In genomic region chr9:114560141-114560540, GRCm38 (mm10) we compare ENCODE assay signal across 14 mouse cellular contexts. TPM values are rescaled to one million over a fixed set of nuclear protein-coding genes. Genes with fewer than 3 reads are reported as not detected.
DNase-seq lines count a peak whose midpoint lies in the region; ATAC-seq and TF ChIP-seq lines count a peak whose summit lies in the region.
"Had no signal": no experiment of that assay in that cellular context is flagged by ENCODE, and none has a peak within 500 bp of the region (broad histone marks: within the 10 kb centered on the region; RNA-seq: fewer than 3 reads in every experiment).

No protein-coding gene starts in this region.

- no peaks in the 10 kb centered on the region for H3K9me3 ChIP-seq in forebrain, embryonic 11.5 days (ENCODE audit: control insufficient read depth, low read length)
- H3K9me3 ChIP-seq in forebrain, embryonic 15.5 days, result no peaks in the 10 kb centered on the region
- no peaks in the 10 kb centered on the region for H3K9me3 ChIP-seq in lung, embryonic 15.5 days
- no peaks in the 10 kb centered on the region for H3K9me3 ChIP-seq in lung, postnatal 0 days (ENCODE audit: low read length)
- H3K9me3 ChIP-seq in intestine, embryonic 16.5 days (ENCODE audit: control insufficient read depth, low read length), result no peaks in the 10 kb centered on the region
- H3K9me3 ChIP-seq in neural tube, embryonic 15.5 days (replicated peaks), result no peaks in the 10 kb centered on the region
- H3K9me3 ChIP-seq: heart, embryonic 15.5 days had no signal

- peaks cover 11% of the 10 kb centered on the region for H3K27me3 ChIP-seq in forebrain, embryonic 11.5 days (ENCODE audit: control insufficient read depth, insufficient read depth, low read length)
- H3K27me3 ChIP-seq in forebrain, embryonic 15.5 days, result peaks cover 79% of the 10 kb centered on the region
- H3K27me3 ChIP-seq in lung, embryonic 15.5 days, result peaks cover 13% of the 10 kb centered on the region
- peaks cover 15% of the 10 kb centered on the region; the same call in 1 of the 2 replicates for H3K27me3 ChIP-seq in lung, postnatal 0 days (replicated peaks; ENCODE audit: insufficient read depth, low read length)
- peaks cover 35% of the 10 kb centered on the region for H3K27me3 ChIP-seq in intestine, embryonic 16.5 days (replicated peaks; ENCODE audit: control insufficient read depth, insufficient read depth, low read length)
- peaks cover 57% of the 10 kb centered on the region for H3K27me3 ChIP-seq in neural tube, embryonic 15.5 days (replicated peaks)

- no peak for TF ChIP-seq CTCF in lung, postnatal 0 days (IDR thresholded peaks at IDR 0.05)

- WGBS in forebrain, embryonic 11.5 days, result 11% methylated on average over 7 of the region's 7 CpGs
- 13% methylated on average over 7 of the region's 7 CpGs for WGBS in forebrain, embryonic 15.5 days
- 22% methylated on average over 7 of the region's 7 CpGs for WGBS in lung, embryonic 15.5 days
- WGBS in lung, postnatal 0 days, result 27% methylated on average over 7 of the region's 7 CpGs
- 18% methylated on average over 7 of the region's 7 CpGs for WGBS in intestine, embryonic 16.5 days
- 11% methylated on average over 7 of the region's 7 CpGs for WGBS in neural tube, embryonic 15.5 days

- no peak for ATAC-seq in forebrain, embryonic 11.5 days (replicated peaks; ENCODE audit: low FRiP score)
- no peak for ATAC-seq in forebrain, embryonic 15.5 days (replicated peaks)
- ATAC-seq in lung, embryonic 15.5 days (ENCODE audit: borderline replicate concordance, extremely low read depth, low FRiP score, low TSS enrichment), result no peak
- ATAC-seq in lung, postnatal 0 days, result no peak
- ATAC-seq in intestine, embryonic 16.5 days, result no peak
- no peak for ATAC-seq in neural tube, embryonic 15.5 days (ENCODE audit: low FRiP score)

- no peak for TF ChIP-seq EP300 in lung, postnatal 0 days (IDR thresholded peaks at IDR 0.05)

- no peak overlapping the region for H3K27ac ChIP-seq in forebrain, embryonic 11.5 days (ENCODE audit: low read depth, low read length)
- H3K27ac ChIP-seq in forebrain, embryonic 15.5 days (replicated peaks), result no peak overlapping the region
- no peak overlapping the region for H3K27ac ChIP-seq in lung, embryonic 15.5 days
- H3K27ac ChIP-seq in lung, postnatal 0 days (ENCODE audit: low read length), result no peak overlapping the region
- no peak overlapping the region; the same call in 1 of the 2 replicates for H3K27ac ChIP-seq in intestine, embryonic 16.5 days (ENCODE audit: low read length)
- H3K27ac ChIP-seq in neural tube, embryonic 15.5 days (replicated peaks), result no peak overlapping the region
- H3K27ac ChIP-seq: heart, embryonic 15.5 days; kidney, postnatal 0 days had no signal

- DNase-seq in forebrain, embryonic 11.5 days (ENCODE audit: low spot score), result no peak
- DNase-seq in lung, postnatal 0 days (ENCODE audit: low spot score), result no peak
- DNase-seq in left cerebral cortex, adult 11 months (ENCODE audit: low spot score), result no peak
- DNase-seq in cerebellum, postnatal 4 days (ENCODE audit: low spot score in 2 of 2), result no peak
- DNase-seq: adrenal gland, postnatal 10 days; thymus, postnatal 36 days had no signal

- peak overlapping the region; percentile 92 for H3K4me2 ChIP-seq in forebrain, embryonic 11.5 days (ENCODE audit: low read depth, low read length, severe bottlenecking)
- no peak overlapping the region for H3K4me2 ChIP-seq in forebrain, embryonic 15.5 days (replicated peaks)
- H3K4me2 ChIP-seq in lung, embryonic 15.5 days, result peak overlapping the region; percentile 96
- H3K4me2 ChIP-seq in lung, postnatal 0 days (replicated peaks; ENCODE audit: low read depth, low read length), result no peak overlapping the region
- peak overlapping the region; percentile 83 for H3K4me2 ChIP-seq in intestine, embryonic 16.5 days (ENCODE audit: low read depth, low read length)
- peak overlapping the region; percentile 94; the same call in 1 of the 2 replicates for H3K4me2 ChIP-seq in neural tube, embryonic 15.5 days

- H3K9ac ChIP-seq in forebrain, embryonic 11.5 days (ENCODE audit: low read length), result no peak overlapping the region; the same call in none of the 2 replicates
- no peak overlapping the region for H3K9ac ChIP-seq in forebrain, embryonic 15.5 days (replicated peaks)
- peak overlapping the region; percentile 75; the same call in 1 of the 2 replicates for H3K9ac ChIP-seq in lung, embryonic 15.5 days
- no peak overlapping the region for H3K9ac ChIP-seq in lung, postnatal 0 days (replicated peaks; ENCODE audit: low read depth)
- H3K9ac ChIP-seq in intestine, embryonic 16.5 days (ENCODE audit: low read depth, low read length), result peak overlapping the region; percentile 90
- no peak overlapping the region for H3K9ac ChIP-seq in neural tube, embryonic 15.5 days (replicated peaks)
- H3K9ac ChIP-seq: heart, embryonic 15.5 days had no signal

- no peaks in the 10 kb centered on the region for H3K36me3 ChIP-seq in forebrain, embryonic 11.5 days (ENCODE audit: control insufficient read depth, insufficient read depth, low read length)
- H3K36me3 ChIP-seq in forebrain, embryonic 15.5 days, result no peaks in the 10 kb centered on the region
- no peaks in the 10 kb centered on the region for H3K36me3 ChIP-seq in lung, embryonic 15.5 days
- H3K36me3 ChIP-seq in lung, postnatal 0 days (ENCODE audit: insufficient read depth, low read length), result no peaks in the 10 kb centered on the region
- H3K36me3 ChIP-seq in intestine, embryonic 16.5 days (ENCODE audit: control insufficient read depth, insufficient read depth, low read length), result no peaks in the 10 kb centered on the region
- no peaks in the 10 kb centered on the region for H3K36me3 ChIP-seq in neural tube, embryonic 15.5 days
- H3K36me3 ChIP-seq: heart, embryonic 15.5 days had no signal

- H3K4me1 ChIP-seq in forebrain, embryonic 11.5 days (replicated peaks; ENCODE audit: control insufficient read depth, insufficient read depth, low read length), result peaks cover 9% of the 10 kb centered on the region
- H3K4me1 ChIP-seq in forebrain, embryonic 15.5 days, result peaks cover 33% of the 10 kb centered on the region
- peaks cover 47% of the 10 kb centered on the region for H3K4me1 ChIP-seq in lung, embryonic 15.5 days
- peaks cover 5% of the 10 kb centered on the region; the same call in 1 of the 2 replicates for H3K4me1 ChIP-seq in lung, postnatal 0 days (ENCODE audit: insufficient read depth, low read depth, low read length)
- H3K4me1 ChIP-seq in intestine, embryonic 16.5 days (ENCODE audit: control insufficient read depth, insufficient read depth, low read length), result peaks cover 10% of the 10 kb centered on the region
- H3K4me1 ChIP-seq in neural tube, embryonic 15.5 days, result peaks cover 43% of the 10 kb centered on the region

- peak overlapping the region; percentile 71 for H3K4me3 ChIP-seq in forebrain, embryonic 11.5 days (ENCODE audit: low read depth, low read length)
- no peak overlapping the region for H3K4me3 ChIP-seq in forebrain, embryonic 15.5 days
- H3K4me3 ChIP-seq in lung, embryonic 15.5 days, result peak overlapping the region; percentile 70
- H3K4me3 ChIP-seq in lung, postnatal 0 days (ENCODE audit: low read depth, low read length), result no peak overlapping the region
- H3K4me3 ChIP-seq in intestine, embryonic 16.5 days (ENCODE audit: low read length), result peak overlapping the region; percentile 69
- H3K4me3 ChIP-seq in neural tube, embryonic 15.5 days (replicated peaks), result 0 out of 2 replicates have a peak overlapping the region, but pooled peaks have one; percentile 67

RNA-seq across cellular contexts. Expression of gene Trim71, which starts 4.0 kb away (rescaled TPM):
- polyA plus RNA-seq in forebrain, embryonic 11.5 days (2014; fragmentation: Nextera tagmentation; extraction: Ambion mirVana), result 1.5 and 1.6 TPM in 2 replicates
- 0.11 and 0.14 TPM in 2 replicates for polyA plus RNA-seq in forebrain, embryonic 15.5 days (2015; fragmentation: Nextera tagmentation; extraction: Ambion mirVana)
- polyA plus RNA-seq in lung, embryonic 15.5 days (2015; fragmentation: Nextera tagmentation; extraction: Ambion mirVana), result 1.2 TPM in 2 replicates
- polyA plus RNA-seq in lung, postnatal 0 days (2015; fragmentation: Nextera tagmentation; extraction: Ambion mirVana), result 0.30 and 0.32 TPM in 2 replicates
- 3.8 and 4.0 TPM in 2 replicates for polyA plus RNA-seq in intestine, embryonic 16.5 days (2015; fragmentation: Nextera tagmentation; extraction: Ambion mirVana)
- polyA plus RNA-seq in neural tube, embryonic 15.5 days (2015; fragmentation: Nextera tagmentation; extraction: Ambion mirVana), result 0.35 and 0.54 TPM in 2 replicates

RNA-seq across cellular contexts. Expression of gene C130032M10Rik, which starts 44.6 kb away (rescaled TPM):
- not detected in 2 replicates for polyA plus RNA-seq in forebrain, embryonic 11.5 days (2014; fragmentation: Nextera tagmentation; extraction: Ambion mirVana)
- not detected in 2 replicates for polyA plus RNA-seq in forebrain, embryonic 15.5 days (2015; fragmentation: Nextera tagmentation; extraction: Ambion mirVana)
- polyA plus RNA-seq in lung, embryonic 15.5 days (2015; fragmentation: Nextera tagmentation; extraction: Ambion mirVana), result 0.23 TPM in 1 of 2 replicates, not detected in the other
- 0.33 TPM in 1 of 2 replicates, not detected in the other for polyA plus RNA-seq in lung, postnatal 0 days (2015; fragmentation: Nextera tagmentation; extraction: Ambion mirVana)
- 0.32 TPM in 1 of 2 replicates, not detected in the other for polyA plus RNA-seq in intestine, embryonic 16.5 days (2015; fragmentation: Nextera tagmentation; extraction: Ambion mirVana)
- not detected in 2 replicates for polyA plus RNA-seq in neural tube, embryonic 15.5 days (2015; fragmentation: Nextera tagmentation; extraction: Ambion mirVana)
- polyA plus RNA-seq: frontal cortex, adult 2 months; spleen, adult 2 months had no signal

RNA-seq across cellular contexts. Expression of gene Ccr4, which starts 55.4 kb away (rescaled TPM):
- polyA plus RNA-seq in forebrain, embryonic 11.5 days (2014; fragmentation: Nextera tagmentation; extraction: Ambion mirVana), result not detected in 2 replicates
- polyA plus RNA-seq in forebrain, embryonic 15.5 days (2015; fragmentation: Nextera tagmentation; extraction: Ambion mirVana), result not detected in 2 replicates
- polyA plus RNA-seq in lung, embryonic 15.5 days (2015; fragmentation: Nextera tagmentation; extraction: Ambion mirVana), result 0.37 TPM in 1 of 2 replicates, not detected in the other
- polyA plus RNA-seq in lung, postnatal 0 days (2015; fragmentation: Nextera tagmentation; extraction: Ambion mirVana), result not detected in 2 replicates
- 1.9 and 2.5 TPM in 2 replicates for polyA plus RNA-seq in intestine, embryonic 16.5 days (2015; fragmentation: Nextera tagmentation; extraction: Ambion mirVana)
- 0.84 TPM in 1 of 2 replicates, not detected in the other for polyA plus RNA-seq in neural tube, embryonic 15.5 days (2015; fragmentation: Nextera tagmentation; extraction: Ambion mirVana)
- polyA plus RNA-seq: frontal cortex, adult 2 months; heart, embryonic 15.5 days had no signal

Comparison
In these comparisons a context has a peak if more than half of its experiments do, and no peak if none do; other contexts are left out.
1. H3K4me2 ChIP-seq: peak in forebrain, embryonic 11.5 days (single experiment), lung, embryonic 15.5 days (single experiment), intestine, embryonic 16.5 days (single experiment) and neural tube, embryonic 15.5 days (single experiment); none in forebrain, embryonic 15.5 days (single experiment) and lung, postnatal 0 days (single experiment).
2. H3K4me3 ChIP-seq: peak in forebrain, embryonic 11.5 days (single experiment), lung, embryonic 15.5 days (single experiment), intestine, embryonic 16.5 days (single experiment) and neural tube, embryonic 15.5 days (single experiment); none in forebrain, embryonic 15.5 days (single experiment) and lung, postnatal 0 days (single experiment).
3. H3K9ac ChIP-seq: peak in lung, embryonic 15.5 days (single experiment) and intestine, embryonic 16.5 days (single experiment); none in forebrain, embryonic 11.5 days (single experiment), forebrain, embryonic 15.5 days (single experiment), lung, postnatal 0 days (single experiment) and neural tube, embryonic 15.5 days (single experiment).